Mouse (Mus musculus) left cerebral cortex, postnatal 36 days (tissue): ENCODE measurements around the gene Serpina3j. TPM values are rescaled to one million over a fixed set of nuclear protein-coding genes. Genes with fewer than 3 reads are reported as not detected.

Experiments used
- DNase-seq, 2 experiments: peaks; one replicate each; pipeline ENCODE4 v3.0.0; 2021 to 2022; ENCODE audit warnings: low spot score in 2 of 2, mixed read lengths in 1 of 2
- intact Hi-C: fragments of 180-260 bp; cut with DNase I; formaldehyde crosslinking; loops from one replicate; pipeline ENCODE4 v1.15.1; 2025
- total RNA-seq, 2 experiments: library from RNA; stranded (reverse); gene quantifications; 2 replicates each; pipeline ENCODE4 v1.2.3; 2021

Gene Serpina3j
- total RNA-seq, 2 experiments from 2014 or later = not detected

GRCm38 (mm10) chr12:104369986-104370385 lies 55.6 kb downstream of the Serpina3j start:
- no peak for DNase-seq
- intact Hi-C loops = no loop called here

Other genes with a start within 250 kb of the Serpina3j start
- not detected for gene Serpina5, start 213.4 kb upstream of the Serpina3j start, total RNA-seq
- gene Serpina3a, start 201.8 kb upstream of the Serpina3j start, total RNA-seq = not detected
- not detected for gene Serpina3b, start 186.6 kb upstream of the Serpina3j start, total RNA-seq
- not detected for gene Serpina3c, start 160.7 kb upstream of the Serpina3j start, total RNA-seq
- gene Serpina3f, start 100.0 kb upstream of the Serpina3j start, total RNA-seq = not detected
- under 1 TPM in 1 of 2 experiments, not detected in 1; 0.57 TPM for gene Serpina3g, start 78.3 kb upstream of the Serpina3j start, total RNA-seq
- not detected for gene Serpina3i, start 51.4 kb upstream of the Serpina3j start, total RNA-seq
- gene Serpina3k, start 23.9 kb downstream of the Serpina3j start, total RNA-seq = not detected
- gene Serpina3m, start 23.9 kb downstream of the Serpina3j start, total RNA-seq = not detected
- 10 to 100 TPM; 10.5 to 11.8 TPM for gene Serpina3n, start 92.2 kb downstream of the Serpina3j start, total RNA-seq
- gene Gsc, start 158.8 kb downstream of the Serpina3j start, total RNA-seq = not detected